Mouse (Mus musculus): Measurements from ENCODE around the gene Sorbs2.

The Sorbs2 gene

GRCm38 (mm10) chr8:45626406-45626805 lies 118.8 kb downstream of the Sorbs2 start:
- no peak for DNase-seq (ENCODE audit: low spot score)

GRCm38 (mm10) chr8:45627246-45628241 lies 120.0 kb downstream of the Sorbs2 start:
- no peak for DNase-seq (ENCODE audit: low spot score)

GRCm38 (mm10) chr8:45628421-45629065 lies 121.0 kb downstream of the Sorbs2 start:
- DNase-seq (ENCODE audit: low spot score), result no peak

GRCm38 (mm10) chr8:45629066-45629430 lies 121.5 kb downstream of the Sorbs2 start:
- DNase-seq (ENCODE audit: low spot score), result no peak

- DNase-seq (ENCODE audit: low spot score), result no peak
Observed at GRCm38 (mm10) chr8:45631023-45631422, 123.4 kb downstream of the Sorbs2 start.

GRCm38 (mm10) chr8:45635155-45635554 lies 127.6 kb downstream of the Sorbs2 start:
- no peak for DNase-seq (ENCODE audit: low spot score)

GRCm38 (mm10) chr8:45637745-45638144 lies 130.2 kb downstream of the Sorbs2 start:
- no peak for DNase-seq (ENCODE audit: low spot score)

- no peak for DNase-seq (ENCODE audit: low spot score)
Observed at GRCm38 (mm10) chr8:45639444-45639843, 131.9 kb downstream of the Sorbs2 start.

GRCm38 (mm10) chr8:45644651-45645050 lies 137.1 kb downstream of the Sorbs2 start:
- no peak for DNase-seq (ENCODE audit: low spot score)

GRCm38 (mm10) chr8:45649063-45649462 lies 141.5 kb downstream of the Sorbs2 start:
- no peak for DNase-seq (ENCODE audit: low spot score)

- no peak for DNase-seq (ENCODE audit: low spot score)
Observed at GRCm38 (mm10) chr8:45649966-45650365, 142.4 kb downstream of the Sorbs2 start.

- no peak for DNase-seq (ENCODE audit: low spot score)
Observed at GRCm38 (mm10) chr8:45658021-45658420, 150.4 kb downstream of the Sorbs2 start.

GRCm38 (mm10) chr8:45658458-45659325 lies 151.1 kb downstream of the Sorbs2 start:
- DNase-seq (ENCODE audit: low spot score), result peak; percentile 8

- DNase-seq (ENCODE audit: low spot score), result no peak
Observed at GRCm38 (mm10) chr8:45659473-45659872, 151.9 kb downstream of the Sorbs2 start.

GRCm38 (mm10) chr8:45660570-45660969 lies 153.0 kb downstream of the Sorbs2 start:
- DNase-seq (ENCODE audit: low spot score), result no peak

GRCm38 (mm10) chr8:45661605-45662004 lies 154.0 kb downstream of the Sorbs2 start:
- DNase-seq (ENCODE audit: low spot score), result no peak

- DNase-seq (ENCODE audit: low spot score), result no peak
Observed at GRCm38 (mm10) chr8:45666221-45666620, 158.6 kb downstream of the Sorbs2 start.

- no peak for DNase-seq (ENCODE audit: low spot score)
Observed at GRCm38 (mm10) chr8:45673149-45673548, 165.6 kb downstream of the Sorbs2 start.

GRCm38 (mm10) chr8:45675821-45676279 lies 168.3 kb downstream of the Sorbs2 start:
- no peak for DNase-seq (ENCODE audit: low spot score)

- no peak for DNase-seq (ENCODE audit: low spot score)
Observed at GRCm38 (mm10) chr8:45677114-45677853, 169.7 kb downstream of the Sorbs2 start.

GRCm38 (mm10) chr8:45677854-45678241 lies 170.3 kb downstream of the Sorbs2 start:
- no peak for DNase-seq (ENCODE audit: low spot score)

All from ovary, postnatal 14 days (tissue).